Mouse (Mus musculus): Measurements from ENCODE around the gene Chd1l. TPM values are rescaled to one million over a fixed set of nuclear protein-coding genes. Genes with fewer than 3 reads are reported as not detected.
A peak's percentile ranks its signal among the peaks of the same experiment; 100 is the strongest.

Chd1l gene
- polyA plus RNA-seq, 1 experiment: 5.2 TPM

- DNase-seq (ENCODE audit: low read depth): no peak
Observed at GRCm38 (mm10) chr3:97617091-97617825, 7.3 kb upstream of the Chd1l start.

GRCm38 (mm10) chr3:97615933-97616332 is 5.9 kb upstream of the Chd1l start:
- DNase-seq (ENCODE audit: low read depth): no peak

- DNase-seq (ENCODE audit: low read depth): no peak
Observed at GRCm38 (mm10) chr3:97615154-97615553, 5.2 kb upstream of the Chd1l start.

GRCm38 (mm10) chr3:97611021-97611420 is 1.0 kb upstream of the Chd1l start:
- DNase-seq (ENCODE audit: low read depth): no peak

GRCm38 (mm10) chr3:97609201-97609844 is 680 bp downstream of the Chd1l start:
- no peak for DNase-seq (ENCODE audit: low read depth)

GRCm38 (mm10) chr3:97600050-97600832 is 9.8 kb downstream of the Chd1l start:
- no peak for DNase-seq (ENCODE audit: low read depth)

GRCm38 (mm10) chr3:97596796-97597195 is 13.2 kb downstream of the Chd1l start:
- DNase-seq (ENCODE audit: low read depth): no peak

GRCm38 (mm10) chr3:97595066-97595465 is 14.9 kb downstream of the Chd1l start:
- no peak for DNase-seq (ENCODE audit: low read depth)

- no peak for DNase-seq (ENCODE audit: low read depth)
Observed at GRCm38 (mm10) chr3:97594140-97594539, 15.9 kb downstream of the Chd1l start.

GRCm38 (mm10) chr3:97593089-97593488 is 16.9 kb downstream of the Chd1l start:
- DNase-seq (ENCODE audit: low read depth): peak; percentile 91

- DNase-seq (ENCODE audit: low read depth): no peak
Observed at GRCm38 (mm10) chr3:97590699-97591098, 19.3 kb downstream of the Chd1l start.

- no peak for DNase-seq (ENCODE audit: low read depth)
Observed at GRCm38 (mm10) chr3:97587656-97588055, 22.3 kb downstream of the Chd1l start.

- DNase-seq (ENCODE audit: low read depth): no peak
Observed at GRCm38 (mm10) chr3:97585383-97586160, 24.4 kb downstream of the Chd1l start.

- DNase-seq (ENCODE audit: low read depth): no peak
Observed at GRCm38 (mm10) chr3:97573807-97574206, 36.2 kb downstream of the Chd1l start.

- DNase-seq (ENCODE audit: low read depth): no peak
Observed at GRCm38 (mm10) chr3:97564588-97564987, 45.4 kb downstream of the Chd1l start.

- DNase-seq (ENCODE audit: low read depth): no peak
Observed at GRCm38 (mm10) chr3:97558554-97558953, 51.4 kb downstream of the Chd1l start.

- no peak for DNase-seq (ENCODE audit: low read depth)
Observed at GRCm38 (mm10) chr3:97546205-97546604, 63.8 kb downstream of the Chd1l start.

- no peak for DNase-seq (ENCODE audit: low read depth)
Observed at GRCm38 (mm10) chr3:97540171-97540570, 69.8 kb downstream of the Chd1l start.

- DNase-seq (ENCODE audit: low read depth): no peak
Observed at GRCm38 (mm10) chr3:97538634-97539033, 71.4 kb downstream of the Chd1l start.

GRCm38 (mm10) chr3:97537006-97537405 is 73.0 kb downstream of the Chd1l start:
- no peak for DNase-seq (ENCODE audit: low read depth)

GRCm38 (mm10) chr3:97535660-97536059 is 74.3 kb downstream of the Chd1l start:
- DNase-seq (ENCODE audit: low read depth): no peak

GRCm38 (mm10) chr3:97525458-97525857 is 84.5 kb downstream of the Chd1l start:
- DNase-seq (ENCODE audit: low read depth): peak; percentile 24
